Mouse (Mus musculus) retina, postnatal 7 days (tissue): ENCODE data around the gene Atp5h.
"Not testable (repeated sequence)": the region's sequence is repeated elsewhere in the genome, so short reads cannot be mapped to it uniquely, and the experiment has no call there.

ENCODE experiments used
- DNase-seq: peaks from one replicate; pipeline ENCODE4 v3.0.0-alpha.2; 2012; ENCODE audit warnings: low read depth, low spot score

Gene Atp5h

DNA sequence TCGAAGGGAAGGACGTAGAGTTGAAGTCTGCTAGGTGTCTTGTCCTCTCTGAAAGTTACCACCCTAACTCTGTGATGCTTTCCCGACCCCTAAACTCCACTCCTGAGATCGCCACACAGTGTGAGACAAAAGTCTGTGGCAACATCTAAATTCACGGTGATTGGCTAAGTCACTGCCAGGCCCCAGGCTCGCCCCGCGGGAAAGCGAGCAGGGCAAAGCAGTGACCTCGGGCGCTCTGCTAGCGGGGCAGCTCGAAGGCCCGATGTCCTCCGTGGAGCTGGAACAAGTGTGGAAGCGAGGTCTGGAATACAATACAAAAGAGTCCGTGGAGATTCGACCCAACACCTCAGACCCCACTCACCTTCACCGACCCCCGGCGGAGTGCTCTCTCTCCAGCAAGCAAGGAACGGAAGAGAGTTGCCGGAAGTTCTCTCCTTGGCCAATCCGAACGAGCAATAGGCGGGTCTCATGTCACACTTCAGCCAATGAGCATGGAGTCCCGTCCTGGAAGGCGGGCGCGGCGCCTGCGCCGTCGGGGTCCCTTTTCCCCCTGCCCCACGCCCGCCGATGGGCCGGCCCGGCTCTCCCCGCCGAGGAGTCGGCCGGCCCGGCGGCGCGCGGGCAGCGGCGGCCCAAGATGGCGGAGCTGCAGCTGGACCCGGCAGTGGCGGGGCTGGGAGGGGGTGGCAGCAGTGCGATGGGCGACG, at the start of gene Atp5h, which contains the start of gene Kctd2:
Gene Atp5h (minus strand): TSS at position 432 of the 707 bp plus-strand sequence.
Gene Kctd2 (plus strand): TSS at position 598 of the 707 bp plus-strand sequence.
- peak; percentile 94 for DNase-seq

GRCm38 (mm10) chr11:115467217-115467618, 47.5 kb upstream of the Atp5h start:
- no peak for DNase-seq

DNA sequence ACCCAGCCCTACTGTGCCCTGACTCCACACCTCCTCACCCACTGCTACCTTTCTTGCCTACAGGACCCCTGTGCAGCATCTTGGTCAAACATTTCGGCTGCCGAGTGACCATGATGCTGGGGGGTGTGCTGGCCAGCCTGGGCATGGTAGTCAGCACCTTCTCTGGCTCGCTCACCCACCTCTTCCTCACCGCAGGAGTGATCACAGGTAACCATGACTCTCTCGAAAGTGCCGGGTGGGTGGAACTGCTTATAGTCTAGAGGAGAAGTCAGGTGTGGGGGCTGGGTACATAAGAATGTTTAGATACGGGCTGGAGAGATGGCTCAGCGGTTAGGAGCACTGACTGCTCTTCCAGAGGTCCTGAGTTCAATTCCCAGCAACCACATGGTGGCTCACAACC, 45.1 kb upstream of the Atp5h start:
- DNase-seq = no peak

- DNase-seq = no peak
Observed at GRCm38 (mm10) chr11:115463397-115463796, 43.6 kb upstream of the Atp5h start.

GRCm38 (mm10) chr11:115462243-115462891, 42.6 kb upstream of the Atp5h start, which contains the start of gene Slc16a5:
TSS of gene Slc16a5 (plus strand) at chr11:115462474.
- DNase-seq = no peak

DNA sequence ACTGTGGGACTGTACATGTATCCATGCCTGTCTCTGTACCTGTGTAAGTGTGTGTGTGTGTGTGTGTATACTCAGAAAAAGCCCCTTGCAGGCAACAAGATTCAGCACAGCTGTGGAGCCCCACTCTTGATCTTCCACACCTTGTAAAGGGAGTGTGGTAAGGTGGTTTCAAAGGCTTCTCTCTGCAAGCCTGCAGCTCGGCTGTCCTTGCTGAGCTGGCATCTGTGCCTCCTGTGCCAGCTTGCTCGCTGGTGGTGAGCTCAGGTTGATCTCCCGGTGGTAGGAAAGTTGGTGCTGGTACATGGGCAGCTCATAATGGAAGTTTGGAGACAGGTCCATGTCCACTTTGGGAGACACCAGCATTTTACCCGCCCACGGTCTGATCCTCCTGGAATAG, 42.1 kb upstream of the Atp5h start:
- DNase-seq = no peak

DNA sequence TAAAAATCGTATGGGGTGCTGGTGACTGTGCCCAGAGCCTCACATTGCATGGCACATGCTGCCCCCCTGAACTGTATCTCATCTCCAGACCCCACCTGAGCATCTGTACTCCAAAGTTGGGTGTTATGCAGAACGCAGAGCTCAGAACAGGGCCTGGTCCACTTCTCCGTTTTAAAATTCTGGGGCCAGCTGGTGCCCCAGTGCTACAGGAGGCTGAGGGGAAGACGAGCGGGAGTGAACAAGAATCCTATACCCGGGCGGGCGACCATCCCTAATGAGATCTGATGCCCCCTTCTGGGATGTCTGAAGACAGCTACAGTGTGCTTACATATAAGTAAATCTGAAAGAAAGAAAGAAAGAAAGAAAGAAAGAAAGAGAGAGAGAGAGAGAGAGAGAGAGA, 41.2 kb upstream of the Atp5h start:
- DNase-seq = no peak

- no peak for DNase-seq
Observed at GRCm38 (mm10) chr11:115457405-115457804, 37.6 kb upstream of the Atp5h start.

- no peak for DNase-seq
Observed at GRCm38 (mm10) chr11:115456182-115456581, 36.4 kb upstream of the Atp5h start.

DNA sequence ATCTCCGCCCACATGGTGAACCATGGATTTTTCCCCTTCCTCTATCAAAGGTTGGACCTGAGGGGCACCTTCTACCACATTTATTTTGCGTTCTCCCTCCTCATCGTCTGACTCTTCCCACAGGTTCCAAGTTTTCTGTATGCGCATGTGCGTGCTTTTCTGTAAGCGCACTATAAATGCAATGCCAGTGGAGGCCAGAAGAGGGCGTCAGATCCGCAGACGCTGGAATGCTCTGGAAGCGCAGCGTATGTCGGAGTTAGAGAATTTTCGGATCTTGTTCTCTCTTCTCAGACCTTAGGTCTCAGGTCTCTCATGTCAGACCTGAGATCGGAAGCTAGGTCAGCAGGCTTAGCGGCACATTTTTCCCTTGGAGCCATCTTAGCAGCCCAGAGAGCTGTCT, 35.9 kb upstream of the Atp5h start:
- DNase-seq = no peak

DNA sequence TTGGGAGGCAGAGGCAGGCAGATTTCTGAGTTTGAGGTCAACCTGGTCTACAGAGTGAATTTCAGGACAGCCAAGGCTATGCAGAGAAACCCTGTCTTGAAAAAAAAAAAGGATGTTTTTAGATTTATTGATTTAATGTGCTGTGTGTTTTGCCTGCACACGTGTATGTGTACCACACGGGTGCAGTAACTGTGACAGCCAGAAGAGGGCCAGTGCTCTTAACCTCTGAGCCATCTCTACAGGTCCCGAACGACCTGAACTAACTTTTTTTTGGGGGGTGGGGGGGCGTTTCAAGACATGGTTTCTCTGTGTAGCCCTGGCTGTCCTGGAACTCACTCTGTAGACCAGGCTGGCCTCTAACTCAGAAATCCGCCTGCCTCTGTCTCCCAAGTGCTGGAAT, 35.1 kb upstream of the Atp5h start:
- DNase-seq = not testable (repeated sequence)

GRCm38 (mm10) chr11:115453306-115453705, 33.5 kb upstream of the Atp5h start:
- DNase-seq = no peak

GRCm38 (mm10) chr11:115452281-115452860, 32.6 kb upstream of the Atp5h start:
- DNase-seq = peak; percentile 79

- DNase-seq = no peak
Observed at GRCm38 (mm10) chr11:115451781-115452241, 32.0 kb upstream of the Atp5h start.

- DNase-seq = no peak
Observed at GRCm38 (mm10) chr11:115450176-115450575, 30.4 kb upstream of the Atp5h start.

GRCm38 (mm10) chr11:115448998-115449397, 29.2 kb upstream of the Atp5h start:
- no peak for DNase-seq

- no peak for DNase-seq
Observed at GRCm38 (mm10) chr11:115448075-115448474, 28.3 kb upstream of the Atp5h start.

DNA sequence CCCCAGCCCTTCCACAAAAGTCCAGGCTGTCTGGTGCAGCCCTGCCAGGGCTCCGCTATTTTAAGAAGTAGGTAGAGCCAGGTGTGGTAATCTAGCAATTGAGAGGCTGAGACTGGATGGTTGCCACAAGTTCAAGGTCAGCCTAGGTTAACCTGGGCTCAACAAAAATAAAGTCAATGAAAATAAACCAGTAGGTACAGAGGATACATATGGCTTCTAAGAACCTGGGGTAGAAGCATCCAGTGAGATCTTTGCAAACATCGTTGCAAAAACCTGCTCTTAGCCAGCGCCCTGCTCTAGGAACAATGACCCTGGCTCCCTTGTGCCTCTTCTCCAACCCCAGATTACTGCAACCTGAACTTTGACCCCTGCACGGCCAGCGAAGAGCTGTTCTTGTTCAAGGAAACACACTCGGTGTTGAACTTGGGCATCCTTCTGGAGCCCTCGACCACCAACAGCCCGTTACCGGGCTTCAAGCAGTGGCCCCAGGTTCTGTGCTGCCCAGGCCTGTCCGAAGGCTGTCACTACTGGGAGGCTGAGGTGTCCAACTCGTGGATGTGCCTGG, 27.6 kb upstream of the Atp5h start:
- DNase-seq = no peak

DNA sequence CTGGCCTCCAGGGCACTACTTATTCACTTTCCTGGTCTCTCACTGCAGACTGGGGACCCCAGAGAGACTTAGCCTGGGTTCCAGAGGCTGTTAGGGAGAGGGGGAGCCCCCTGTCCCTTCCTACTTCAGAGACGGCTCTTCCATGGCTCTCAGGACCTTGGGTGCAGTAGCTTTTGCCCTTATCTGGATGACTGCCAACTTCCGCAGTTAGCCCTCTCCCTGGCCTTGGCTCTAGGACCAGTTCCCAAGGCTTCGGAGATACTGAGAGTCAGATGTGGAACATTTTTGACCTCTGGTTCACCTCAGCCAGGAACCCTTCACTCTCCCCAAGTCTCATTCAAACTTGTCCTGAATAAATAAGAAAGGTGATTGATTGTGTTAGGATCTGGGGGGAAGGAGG, 27.1 kb upstream of the Atp5h start:
- no peak for DNase-seq

DNA sequence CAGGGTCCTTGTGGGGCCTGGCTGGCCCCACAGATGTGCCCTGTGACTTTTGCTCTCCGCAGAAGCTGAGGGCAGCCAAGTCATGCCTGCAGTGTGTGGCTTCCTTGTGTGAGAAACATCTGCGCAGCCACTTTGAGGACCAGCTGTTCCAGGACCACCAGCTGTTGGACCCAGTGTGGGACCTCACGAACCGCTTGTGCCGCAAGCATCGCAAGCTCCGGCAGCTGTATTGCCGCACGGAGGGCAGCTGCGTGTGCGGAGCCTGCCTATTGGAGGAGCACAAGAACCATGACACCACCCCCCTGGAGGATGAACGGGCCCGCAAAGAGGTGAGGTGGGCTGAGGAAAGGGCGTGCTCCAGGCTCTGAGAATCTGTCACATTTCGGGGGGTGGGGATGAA, 21.7 kb upstream of the Atp5h start:
- no peak for DNase-seq

- no peak for DNase-seq
Observed at GRCm38 (mm10) chr11:115439906-115440595, 20.3 kb upstream of the Atp5h start, which contains the start of gene Trim80. TSS of gene Trim80 (plus strand) at chr11:115440545.

DNA sequence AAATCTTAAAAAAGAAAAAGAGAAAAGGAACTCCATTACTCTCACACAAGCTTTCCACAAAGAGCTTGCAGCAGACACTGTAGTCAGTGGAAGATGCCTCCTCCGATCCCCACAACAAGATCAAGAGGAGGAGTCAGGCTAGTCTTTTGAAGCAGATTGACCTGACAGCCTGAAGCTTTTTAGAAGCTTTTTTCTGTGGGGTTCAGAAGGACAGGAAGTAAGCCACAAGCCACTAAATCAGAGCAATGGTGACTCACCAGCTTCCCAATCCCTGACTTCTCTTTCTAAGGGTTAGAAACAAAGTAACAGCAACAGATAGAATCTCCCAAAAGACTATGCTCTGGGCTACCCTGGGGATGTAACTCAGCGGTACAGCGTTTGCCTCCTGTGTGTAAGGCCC, 19.6 kb upstream of the Atp5h start:
- DNase-seq = no peak
